Mouse (Mus musculus) CH12.LX (cell line): ENCODE measurements around the gene Pla2g5. TPM values are rescaled to one million over a fixed set of nuclear protein-coding genes. Genes with fewer than 3 reads are reported as not detected.

Source experiments
- DNase-seq: peaks from one replicate; pipeline ENCODE4 v3.0.0-alpha.2; 2013; ENCODE audit errors: extremely low read depth
- H3K27ac ChIP-seq: 2 replicates; pipeline ENCODE4 v1.5.1; 2012; ENCODE audit warnings: low read depth, mild to moderate bottlenecking, control low read depth, moderate library complexity; ENCODE audit not compliant: insufficient read depth
- H3K27me3 ChIP-seq: replicated peaks from 2 replicates; pipeline ENCODE3; 2012; ENCODE audit warnings: inconsistent platforms
- H3K36me3 ChIP-seq, 2 experiments: replicated peaks in 1 of 2; 2 replicates each; pipeline versions ENCODE3 to v1.6.1; 2012; ENCODE audit warnings: inconsistent platforms in 1 of 2, low read length in 1 of 2, mild to moderate bottlenecking in 1 of 2, mixed read lengths in 1 of 2, moderate library complexity in 1 of 2; ENCODE audit not compliant: control insufficient read depth in 1 of 2, insufficient read depth in 1 of 2
- H3K4me1 ChIP-seq, 2 experiments: 2 replicates each; pipeline ENCODE4 v1.6.1; 2012; ENCODE audit warnings: inconsistent platforms in 1 of 2, moderate library complexity in 1 of 2; ENCODE audit not compliant: insufficient read depth in 2 of 2, control insufficient read depth in 1 of 2
- H3K4me2 ChIP-seq: 2 replicates; pipeline ENCODE4 v1.6.1; 2012; ENCODE audit warnings: low read depth, mild to moderate bottlenecking, control low read depth; ENCODE audit not compliant: poor library complexity, insufficient read depth, severe bottlenecking
- H3K4me3 ChIP-seq, 3 experiments: fragments of 150-350 bp in 1 of 3; sonication (generic) in 1 of 3; replicated peaks in 1 of 3; 2 replicates each; pipeline versions ENCODE3 to v1.5.1; 2011 to 2012; ENCODE audit warnings: low read depth in 2 of 3, low read length in 2 of 3, mild to moderate bottlenecking in 2 of 3, moderate library complexity in 2 of 3, control low read depth in 1 of 3, improper control_type of control experiment in 1 of 3, inconsistent platforms in 1 of 3, mixed read lengths in 1 of 3; ENCODE audit not compliant: poor library complexity in 1 of 3
- H3K79me2 ChIP-seq: replicated peaks from 2 replicates; pipeline ENCODE4 v1.6.1; 2012; ENCODE audit warnings: mild to moderate bottlenecking, moderate library complexity; ENCODE audit not compliant: control insufficient read depth, poor library complexity, insufficient read depth, severe bottlenecking; ENCODE audit errors: extremely low read depth
- H3K9ac ChIP-seq: 2 replicates; pipeline ENCODE4 v1.6.1; 2012; ENCODE audit warnings: low read depth, mild to moderate bottlenecking, control low read depth, moderate library complexity; ENCODE audit not compliant: insufficient read depth
- H3K9me3 ChIP-seq: replicated peaks from 2 replicates; pipeline ENCODE3; 2012; ENCODE audit warnings: low read length, inconsistent platforms, mixed read lengths
- BHLHE40 ChIP-seq: IDR thresholded peaks from 2 replicates; pipeline ENCODE4 v1.6.1; 2011; ENCODE audit warnings: mild to moderate bottlenecking, low read depth, low read length, improper control_type of control experiment
- CTCF ChIP-seq, 2 experiments: IDR thresholded peaks in 1 of 2; conservative IDR thresholded peaks in 1 of 2; 2 replicates each; pipeline ENCODE4 v1.5.1; 2011 to 2012; ENCODE audit warnings: low read depth in 2 of 2, low read length in 2 of 2, improper control_type of control experiment in 1 of 2, inconsistent platforms in 1 of 2, mild to moderate bottlenecking in 1 of 2, moderate library complexity in 1 of 2
- E2F4 ChIP-seq: IDR thresholded peaks from 2 replicates; pipeline ENCODE4 v1.6.1; 2011; ENCODE audit warnings: low read depth, low read length, improper control_type of control experiment; ENCODE audit not compliant: insufficient replicate concordance
- ELF1 ChIP-seq: IDR thresholded peaks from 2 replicates; pipeline ENCODE4 v1.6.1; 2014; ENCODE audit warnings: low read depth, mild to moderate bottlenecking, inconsistent platforms, low read length, improper control_type of control experiment
- ETS1 ChIP-seq: conservative IDR thresholded peaks from 2 replicates; pipeline ENCODE4 v1.6.1; 2012; ENCODE audit warnings: low read depth, mild to moderate bottlenecking, inconsistent platforms, low read length, improper control_type of control experiment, moderate library complexity
- GABPA ChIP-seq: IDR thresholded peaks from 2 replicates; pipeline ENCODE4 v1.6.1; 2012; ENCODE audit warnings: low read depth, low read length, improper control_type of control experiment, inconsistent platforms; ENCODE audit not compliant: insufficient replicate concordance
- HCFC1 ChIP-seq: IDR thresholded peaks from 2 replicates; pipeline ENCODE4 v1.6.1; 2012; ENCODE audit warnings: low read depth, mild to moderate bottlenecking, inconsistent platforms, low read length, improper control_type of control experiment
- JUN ChIP-seq: IDR thresholded peaks from 2 replicates; pipeline ENCODE4 v1.6.1; 2011; ENCODE audit warnings: low read depth, mild to moderate bottlenecking, low read length, improper control_type of control experiment, moderate library complexity; ENCODE audit not compliant: insufficient read depth
- KAT2A ChIP-seq: IDR thresholded peaks from 2 replicates; pipeline ENCODE4 v1.6.1; 2012; ENCODE audit warnings: low read length, improper control_type of control experiment, inconsistent platforms; ENCODE audit not compliant: insufficient replicate concordance
- MAFK ChIP-seq: IDR thresholded peaks from 2 replicates; pipeline ENCODE4 v1.6.1; 2011; ENCODE audit warnings: low read length, improper control_type of control experiment; ENCODE audit not compliant: insufficient replicate concordance
- MAZ ChIP-seq: IDR thresholded peaks from 2 replicates; pipeline ENCODE4 v1.6.1; 2012; ENCODE audit warnings: low read depth, mild to moderate bottlenecking, inconsistent platforms, low read length, improper control_type of control experiment, moderate library complexity
- MXI1 ChIP-seq: IDR thresholded peaks from 2 replicates; pipeline ENCODE4 v1.6.1; 2011; ENCODE audit warnings: mild to moderate bottlenecking, low read depth, low read length, improper control_type of control experiment
- NRF1 ChIP-seq: IDR thresholded peaks from 2 replicates; pipeline ENCODE4 v1.6.1; 2014; ENCODE audit warnings: low read depth, mild to moderate bottlenecking, inconsistent platforms, low read length, improper control_type of control experiment, moderate library complexity
- PAX5 ChIP-seq: IDR thresholded peaks from 2 replicates; pipeline ENCODE4 v1.6.1; 2012; ENCODE audit warnings: low read length, inconsistent platforms, mixed read lengths
- POLR2A ChIP-seq: IDR thresholded peaks from 2 replicates; pipeline ENCODE4 v1.6.1; 2011; ENCODE audit warnings: low read depth, mild to moderate bottlenecking, improper control_type of control experiment, low read length
- POLR2AphosphoS2 ChIP-seq: IDR thresholded peaks from 2 replicates; pipeline ENCODE4 v1.6.1; 2011; ENCODE audit warnings: low read depth, low read length, improper control_type of control experiment
- RAD21 ChIP-seq: IDR thresholded peaks from 2 replicates; pipeline ENCODE4 v1.6.1; 2011; ENCODE audit warnings: low read depth, mild to moderate bottlenecking, low read length, improper control_type of control experiment, moderate library complexity
- RCOR1 ChIP-seq: conservative IDR thresholded peaks from 2 replicates; pipeline ENCODE4 v1.6.1; 2012; ENCODE audit warnings: low read depth, mild to moderate bottlenecking, inconsistent platforms, low read length, improper control_type of control experiment
- SIN3A ChIP-seq: IDR thresholded peaks from 2 replicates; pipeline ENCODE4 v1.6.1; 2012; ENCODE audit warnings: low read length, improper control_type of control experiment, inconsistent platforms
- SMC3 ChIP-seq: IDR thresholded peaks from 2 replicates; pipeline ENCODE4 v1.6.1; 2011; ENCODE audit warnings: low read depth, low read length, improper control_type of control experiment
- TBP ChIP-seq: conservative IDR thresholded peaks from 2 replicates; pipeline ENCODE4 v1.6.1; 2011; ENCODE audit warnings: low read depth, low read length, improper control_type of control experiment
- TCF12 ChIP-seq: IDR thresholded peaks from 2 replicates; pipeline ENCODE4 v1.6.1; 2014; ENCODE audit warnings: low read depth, mild to moderate bottlenecking, inconsistent platforms, low read length, improper control_type of control experiment
- UBTF ChIP-seq: IDR thresholded peaks from 2 replicates; pipeline ENCODE4 v1.6.1; 2012; ENCODE audit warnings: low read depth, mild to moderate bottlenecking, inconsistent platforms, low read length, improper control_type of control experiment, moderate library complexity
- USF1 ChIP-seq: IDR thresholded peaks from 2 replicates; pipeline ENCODE4 v1.6.1; 2014; ENCODE audit warnings: low read depth, mild to moderate bottlenecking, inconsistent platforms, low read length, improper control_type of control experiment
- USF2 ChIP-seq: conservative IDR thresholded peaks from 2 replicates; pipeline ENCODE4 v1.6.1; 2011; ENCODE audit warnings: low read depth, low read length, improper control_type of control experiment
- ZMIZ1 ChIP-seq: IDR thresholded peaks from 2 replicates; pipeline ENCODE4 v1.6.1; 2012; ENCODE audit warnings: low read depth, mild to moderate bottlenecking, inconsistent platforms, low read length, improper control_type of control experiment
- ZNF384 ChIP-seq: IDR thresholded peaks from 2 replicates; pipeline ENCODE4 v1.6.1; 2012; ENCODE audit warnings: low read depth, low read length, improper control_type of control experiment, inconsistent platforms
- dilution Hi-C: fragments of 300-500 bp; cut with MboI; formaldehyde crosslinking; loops from 2 replicates; pipeline ENCODE4 v1.14.3; 2020; ENCODE audit warnings: low sequenced_read_pairs; ENCODE audit not compliant: extremely low pct_unique_long_range_greater_than_20kb, extremely low pct_ligation_motif_present
- in situ Hi-C: fragments of 300-500 bp; cut with MboI; formaldehyde crosslinking; loops from 3 replicates; pipeline ENCODE4 v1.14.3; 2019; ENCODE audit warnings: low sequenced_read_pairs, low pct_ligation_motif_present, low pct_unique_long_range_greater_than_20kb, mixed read lengths
- polyA plus RNA-seq: library from polyadenylated mRNA; unstranded; fragments of >175 nt; gene quantifications from 2 replicates; pipeline ENCODE4 v1.2.1, GENCODE M21; 2012; ENCODE audit warnings: low read depth; ENCODE audit not compliant: insufficient read length
- total RNA-seq, 2 experiments: library from RNA; depleted of rRNA; stranded (reverse); fragments of 300-350 nt in 1 of 2; fragments of >200 nt in 1 of 2; gene quantifications; 2 replicates each; pipeline ENCODE4 v1.2.3; 2012 to 2014

The Pla2g5 gene
- total and polyA plus RNA-seq, 3 experiments, result 0.53 to 0.68 TPM; not detected in 1

DNA sequence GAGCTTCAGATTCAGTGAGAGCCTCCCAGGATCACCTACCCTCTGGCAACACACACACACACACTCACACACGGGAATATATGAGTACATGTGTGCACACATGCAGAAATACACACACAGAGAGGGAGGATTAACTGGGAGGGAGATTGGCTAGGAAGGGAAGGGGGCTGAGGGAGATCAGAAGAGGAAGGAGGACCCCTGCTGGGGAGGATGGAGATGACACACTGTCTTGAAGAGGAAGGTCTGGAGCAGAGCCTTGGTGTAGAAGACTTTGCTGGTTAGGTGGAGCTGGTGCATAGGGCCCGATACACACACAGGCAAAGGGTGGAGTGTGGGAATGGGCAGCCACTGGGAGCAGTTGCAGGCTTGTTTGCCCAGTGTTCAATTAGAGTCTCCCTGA lies 70.0 kb downstream of the Pla2g5 start:
- H3K36me3 ChIP-seq, result no peaks in the 10 kb centered on the region
- in situ Hi-C loops (no loop called here), dilution Hi-C loops (no loop called here)
- H3K4me2 ChIP-seq, result no peak overlapping the region
- DNase-seq, result peak; percentile 4
- H3K9ac ChIP-seq, result no peak overlapping the region
- H3K4me1 ChIP-seq, result no peaks in the 10 kb centered on the region
- no peak overlapping the region for H3K27ac ChIP-seq
- no peak overlapping the region for H3K4me3 ChIP-seq
- TF ChIP-seq POLR2AphosphoS2 (no peak), MAZ (no peak), MXI1 (no peak), MAFK (no peak), BHLHE40 (no peak), GABPA (no peak), SMC3 (peak; percentile 60), TCF12 (no peak), CTCF (conservative IDR thresholded peaks at IDR 0.05 in 1 of 2, IDR thresholded peaks at IDR 0.05 in 1 of 2; ENCODE audit: low read depth in 2 of 2, low read length in 2 of 2) (peak in 1 of 2 experiments; percentile 68; a peak in 2 of 4 replicates), RAD21 (peak; percentile 65), POLR2A (no peak), RCOR1 (no peak)
- H3K27me3 ChIP-seq, result peaks cover 88% of the 10 kb centered on the region
- no peaks in the 10 kb centered on the region for H3K9me3 ChIP-seq
- no peaks in the 10 kb centered on the region for H3K79me2 ChIP-seq

DNA sequence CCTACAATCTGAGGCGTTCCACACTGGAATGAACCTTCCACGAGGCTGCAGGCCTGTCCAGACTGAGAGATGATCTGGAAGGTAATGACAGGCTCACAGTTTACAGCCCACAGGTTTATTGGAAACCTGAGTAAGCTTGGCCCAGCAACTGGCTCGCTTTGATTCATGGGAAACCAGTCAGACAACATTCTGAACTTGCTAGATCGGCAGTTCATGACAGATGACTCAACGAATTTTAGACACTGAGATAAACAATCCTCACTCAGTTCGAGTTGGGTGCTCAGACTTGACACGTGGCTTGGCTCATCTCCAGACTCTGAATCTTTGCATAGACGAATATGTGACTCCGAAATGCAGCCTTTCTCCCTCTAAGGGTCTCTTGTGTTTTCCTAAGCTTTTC lies 70.7 kb downstream of the Pla2g5 start:
- Histone ChIP-seq H3K27me3 (peaks cover 88% of the 10 kb centered on the region), H3K4me2 (no peak overlapping the region), H3K79me2 (no peaks in the 10 kb centered on the region), H3K4me1 (no peaks in the 10 kb centered on the region), H3K27ac (no peak overlapping the region), H3K4me3 (no peak overlapping the region), H3K36me3 (no peaks in the 10 kb centered on the region), H3K9ac (no peak overlapping the region), H3K9me3 (no peaks in the 10 kb centered on the region)
- dilution Hi-C loops, result no loop called here
- no peak for DNase-seq
- in situ Hi-C loops, result no loop called here
- TF ChIP-seq MAZ, result no peak
- TF ChIP-seq TBP, result no peak
- no peak for TF ChIP-seq SIN3A
- no peak for TF ChIP-seq JUN
- TF ChIP-seq MXI1, result no peak

DNA sequence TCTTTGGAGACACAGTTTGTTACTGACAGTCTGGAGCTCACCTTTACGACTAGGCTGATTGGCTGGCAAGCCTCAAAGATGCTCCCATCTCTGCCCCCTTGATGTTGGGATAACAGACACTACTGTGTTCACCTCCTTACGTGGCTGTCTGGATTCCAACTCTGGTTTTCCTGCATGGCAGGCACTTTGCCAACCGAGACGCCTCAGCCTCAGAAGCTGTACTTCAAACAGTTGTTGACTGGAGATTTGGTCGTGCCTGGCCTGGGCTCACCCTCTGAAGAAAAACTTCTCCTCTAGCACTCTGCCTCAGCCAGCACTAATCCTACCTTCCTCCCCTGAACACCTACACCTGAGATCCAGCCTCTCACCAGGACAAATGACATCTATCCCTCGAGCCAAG lies 71.8 kb downstream of the Pla2g5 start:
- in situ Hi-C loops, result no loop called here
- Histone ChIP-seq H3K27ac (no peak overlapping the region), H3K4me2 (no peak overlapping the region), H3K9ac (no peak overlapping the region), H3K27me3 (peaks cover 87% of the 10 kb centered on the region), H3K4me3 (no peak overlapping the region), H3K79me2 (no peaks in the 10 kb centered on the region), H3K36me3 (no peaks in the 10 kb centered on the region), H3K4me1 (no peaks in the 10 kb centered on the region), H3K9me3 (no peaks in the 10 kb centered on the region)
- no peak for DNase-seq
- dilution Hi-C loops, result no loop called here
- TF ChIP-seq MXI1 (no peak), CTCF (conservative IDR thresholded peaks at IDR 0.05 in 1 of 2, IDR thresholded peaks at IDR 0.05 in 1 of 2; ENCODE audit: low read depth in 2 of 2, low read length in 2 of 2) (no peak), ETS1 (no peak), RAD21 (no peak), ELF1 (no peak), KAT2A (no peak), PAX5 (no peak), POLR2A (no peak), MAZ (no peak), USF2 (no peak), UBTF (no peak), ZNF384 (no peak), NRF1 (no peak), HCFC1 (no peak), SIN3A (no peak), USF1 (no peak), E2F4 (no peak), ZMIZ1 (no peak)
